Mouse (Mus musculus) liver, postnatal 0 days (tissue): ENCODE measurements around the gene Mical3.

ENCODE experiments used
- CTCF ChIP-seq: sonication (generic); IDR thresholded peaks from 2 replicates; pipeline ENCODE4 v1.5.1; 2016; ENCODE audit warnings: antibody characterized with exemption, low read depth
- EP300 ChIP-seq: IDR thresholded peaks from 2 replicates; pipeline ENCODE4 v1.6.1; 2016; ENCODE audit warnings: antibody characterized with exemption, low read depth, mild to moderate bottlenecking

GRCm38 (mm10) chr6:121130773-121131172 lies at the start of gene Mical3:
- TF ChIP-seq EP300 (no peak), CTCF (no peak)
